Mouse (Mus musculus) brain, embryonic 14.5 days (tissue): ENCODE results near the gene Gli1. TPM values are rescaled to one million over a fixed set of nuclear protein-coding genes. Genes with fewer than 3 reads are reported as not detected.

Experiments used
- DNase-seq: peaks from one replicate; pipeline ENCODE4 v3.0.0-alpha.2; 2011; ENCODE audit warnings: low read depth
- CTCF ChIP-seq: fragments of 200-500 bp; IDR thresholded peaks from 2 replicates; pipeline ENCODE4 v1.5.1; 2012; ENCODE audit warnings: inconsistent platforms, mild to moderate bottlenecking, moderate library complexity, borderline replicate concordance; ENCODE audit not compliant: insufficient read depth, insufficient read length; ENCODE audit errors: extremely low read depth
- POLR2A ChIP-seq: fragments of 200-500 bp; IDR thresholded peaks from 2 replicates; pipeline ENCODE4 v1.6.1; 2012; ENCODE audit warnings: mild to moderate bottlenecking, inconsistent platforms, borderline replicate concordance; ENCODE audit not compliant: poor library complexity, insufficient read depth, insufficient read length, severe bottlenecking; ENCODE audit errors: extremely low read depth
- polyA plus RNA-seq: library from polyadenylated mRNA; depleted of rRNA; stranded (reverse); fragments of >200 nt; gene quantifications from 2 replicates; pipeline ENCODE4 v1.2.3, GENCODE M21; 2012

Gli1 gene
- polyA plus RNA-seq, 1 experiment: 11.3 TPM

DNA sequence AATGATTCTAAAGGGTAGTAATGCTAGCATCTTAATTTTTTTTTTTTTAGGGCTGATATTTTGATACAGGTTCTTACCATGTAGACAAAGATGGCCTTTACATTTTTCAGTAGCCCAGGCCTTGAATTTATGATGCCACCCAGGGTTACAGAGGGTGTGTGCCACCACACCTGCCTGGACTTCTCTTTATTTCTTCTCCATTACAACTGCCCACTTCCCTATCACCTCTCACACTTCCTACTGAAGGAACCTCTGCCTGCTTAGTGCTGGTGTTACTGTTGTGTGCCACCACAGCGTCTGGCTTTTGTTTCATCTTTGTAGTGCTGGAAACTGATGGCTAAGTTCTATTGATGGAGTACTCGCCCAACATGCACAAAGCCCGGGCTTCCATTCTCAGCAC lies 18.9 kb upstream of the Gli1 start:
- TF ChIP-seq CTCF (no peak), POLR2A (no peak)
- no peak for DNase-seq

GRCm38 (mm10) chr10:127355336-127355735 lies 13.6 kb upstream of the Gli1 start:
- no peak for DNase-seq
- TF ChIP-seq POLR2A (no peak), CTCF (no peak)

- DNase-seq: no peak
- TF ChIP-seq POLR2A: no peak
- TF ChIP-seq CTCF: peak; percentile 35; the same call in 1 of the 2 replicates
Measured at GRCm38 (mm10) chr10:127353909-127354895, 12.4 kb upstream of the Gli1 start, which contains the start of gene Inhbe. TSS of gene Inhbe (minus strand) at chr10:127354411.

GRCm38 (mm10) chr10:127352766-127353165 lies 11.0 kb upstream of the Gli1 start:
- TF ChIP-seq POLR2A (no peak), CTCF (no peak)
- no peak for DNase-seq

DNA sequence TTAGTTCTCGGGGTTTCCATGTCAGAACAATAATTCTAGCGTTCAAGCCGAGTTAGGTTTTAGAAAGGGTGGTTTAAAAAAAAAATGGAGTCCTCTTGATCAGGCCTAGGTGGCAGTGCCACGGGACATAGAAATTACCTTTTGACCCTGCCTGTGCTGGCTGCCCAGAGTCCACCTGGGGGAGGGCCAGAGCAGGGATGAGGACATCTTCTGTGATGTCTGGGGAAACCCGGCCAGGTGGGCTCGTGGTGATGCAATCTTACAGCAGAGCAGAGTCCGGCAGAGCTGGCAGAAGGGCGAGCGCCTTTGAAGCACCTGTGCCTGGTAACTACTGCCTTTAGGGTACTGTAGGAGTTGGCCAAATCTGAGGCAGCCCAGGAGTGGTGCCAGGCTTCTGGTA lies 10.4 kb upstream of the Gli1 start:
- no peak for TF ChIP-seq POLR2A
- TF ChIP-seq CTCF: no peak
- no peak for DNase-seq

DNA sequence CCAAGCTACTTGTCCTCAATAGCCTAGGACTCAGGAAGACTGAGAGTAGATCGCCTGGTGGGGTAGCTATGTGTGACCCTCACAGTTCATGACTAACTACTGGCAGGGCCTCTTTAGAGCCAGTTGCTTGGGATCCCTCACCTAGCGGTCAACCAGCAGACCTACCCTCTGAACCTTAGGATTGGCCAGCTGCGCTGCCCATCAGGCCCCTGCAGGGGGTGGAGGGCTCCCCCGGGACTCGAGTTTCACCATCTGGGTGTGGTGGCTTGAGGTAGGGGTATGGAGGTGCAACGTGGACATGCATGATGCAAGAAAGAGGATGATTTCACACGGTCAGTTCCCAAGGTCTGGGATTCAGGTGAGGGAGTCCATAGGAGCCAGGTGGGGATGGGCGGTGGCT lies 9.9 kb upstream of the Gli1 start:
- TF ChIP-seq POLR2A (no peak), CTCF (no peak)
- DNase-seq: no peak

- TF ChIP-seq POLR2A: no peak
- no peak for TF ChIP-seq CTCF
- DNase-seq: no peak
Measured at GRCm38 (mm10) chr10:127351285-127351595, 9.5 kb upstream of the Gli1 start.

DNA sequence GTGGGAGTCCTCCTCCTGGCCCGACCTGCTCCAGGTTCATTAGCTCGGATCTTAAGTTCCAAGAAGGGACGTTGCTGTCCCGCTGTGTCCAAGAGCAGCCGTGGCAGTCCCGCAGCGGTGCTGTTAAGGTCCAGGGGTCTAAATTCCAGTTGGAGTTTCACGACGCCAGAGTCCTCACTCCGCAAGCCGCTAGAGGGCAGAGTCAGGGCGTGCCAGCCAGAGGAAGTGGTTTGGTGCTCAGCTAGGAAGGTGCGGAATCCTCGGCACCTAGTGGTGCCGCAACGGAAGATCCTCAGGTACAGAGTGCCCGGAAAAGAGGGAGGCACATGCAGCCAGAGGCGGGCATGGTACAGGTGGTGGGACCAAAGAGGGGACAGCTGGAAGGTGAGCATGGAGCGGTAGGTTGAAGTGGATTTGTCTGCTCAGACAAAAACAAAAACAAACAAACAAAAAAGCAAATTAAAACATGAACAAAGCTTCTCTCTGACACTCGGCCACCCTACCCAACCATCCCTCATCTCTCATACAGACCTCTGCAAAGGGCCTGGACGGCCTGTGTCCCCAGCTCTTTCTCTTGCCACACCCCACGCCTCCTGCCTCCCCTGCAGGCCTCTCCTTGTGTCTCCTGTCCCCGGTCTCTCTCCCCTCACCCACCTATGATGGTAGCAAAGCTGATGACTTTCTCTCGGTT lies 9.0 kb upstream of the Gli1 start:
- DNase-seq: peak; percentile 73
- TF ChIP-seq POLR2A (no peak), CTCF (peak; percentile 96)

DNA sequence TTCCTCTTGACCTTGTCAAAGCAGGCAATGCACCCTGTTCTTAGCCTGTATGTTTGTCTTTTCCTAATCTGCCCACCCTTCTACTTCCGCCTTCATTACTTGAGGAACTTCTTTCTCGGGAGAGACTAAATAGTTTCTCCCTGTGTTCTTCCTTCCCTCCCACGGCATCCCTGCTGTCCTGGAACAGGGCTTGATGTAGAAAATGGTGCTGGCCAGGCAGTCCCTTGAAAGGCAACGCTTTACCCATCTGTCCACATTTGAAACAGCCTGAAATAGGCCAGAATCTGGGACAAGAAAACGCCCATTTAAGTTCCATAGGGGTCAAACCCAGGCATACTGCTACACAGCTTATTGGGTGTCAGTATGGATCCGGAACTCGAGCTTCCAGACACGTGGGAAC lies 8.0 kb upstream of the Gli1 start:
- DNase-seq: no peak
- TF ChIP-seq CTCF (no peak), POLR2A (no peak)

DNA sequence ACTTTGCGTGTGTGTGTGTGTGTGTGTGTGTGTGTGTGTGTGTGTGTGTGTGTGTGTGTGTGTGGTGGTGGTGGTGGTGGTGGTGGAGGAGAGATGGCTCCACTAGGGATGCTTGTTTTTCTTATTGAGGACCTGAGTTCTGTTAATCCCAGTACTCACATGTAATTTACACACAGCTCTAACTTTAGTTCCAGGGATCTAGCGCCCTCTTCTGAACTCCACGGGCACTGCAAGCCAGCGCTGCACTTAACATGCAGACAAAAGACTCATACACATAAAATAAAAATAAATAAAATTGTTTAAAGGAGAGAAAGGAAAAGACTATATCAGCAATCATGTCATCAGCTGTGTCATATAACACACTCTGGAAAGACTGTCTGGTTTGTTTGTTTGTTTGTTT lies 7.2 kb upstream of the Gli1 start:
- DNase-seq: no peak
- TF ChIP-seq CTCF (peak; percentile 26; the same call in 1 of the 2 replicates), POLR2A (no peak)

DNA sequence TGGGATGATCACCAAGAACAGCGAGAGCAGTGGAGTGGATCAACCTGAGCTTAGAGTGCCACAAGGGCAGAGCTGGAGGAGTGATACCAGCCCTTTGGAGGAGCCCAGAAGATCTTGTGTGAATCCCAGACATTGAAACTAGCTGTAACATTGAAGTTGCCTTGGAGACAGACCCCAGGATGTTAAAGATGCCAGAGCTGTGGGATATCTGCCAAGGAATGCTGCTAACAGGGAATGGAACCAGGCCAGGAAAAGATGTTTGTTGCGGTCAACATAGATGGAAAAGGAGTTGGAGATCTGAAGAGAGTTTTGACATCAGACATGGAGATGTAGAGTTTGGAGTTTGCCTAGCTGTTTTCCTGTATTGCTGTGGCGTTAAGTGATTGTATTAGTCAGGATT lies 4.4 kb upstream of the Gli1 start:
- TF ChIP-seq CTCF (no peak), POLR2A (no peak)
- no peak for DNase-seq
